Mouse (Mus musculus) frontal cortex, postnatal 14 days (tissue): Measurements from ENCODE around the gene Gigyf1.
A peak's percentile ranks its signal among the peaks of the same experiment; 100 is the strongest.

Source experiments
- DNase-seq, 2 experiments: peaks; one replicate each; pipeline ENCODE4 v3.0.0; 2022; ENCODE audit warnings: low spot score in 2 of 2

Gigyf1 gene

GRCm38 (mm10) chr5:137570691-137571586 lies 52.6 kb downstream of the Gigyf1 start:
- DNase-seq, result no peak

DNA sequence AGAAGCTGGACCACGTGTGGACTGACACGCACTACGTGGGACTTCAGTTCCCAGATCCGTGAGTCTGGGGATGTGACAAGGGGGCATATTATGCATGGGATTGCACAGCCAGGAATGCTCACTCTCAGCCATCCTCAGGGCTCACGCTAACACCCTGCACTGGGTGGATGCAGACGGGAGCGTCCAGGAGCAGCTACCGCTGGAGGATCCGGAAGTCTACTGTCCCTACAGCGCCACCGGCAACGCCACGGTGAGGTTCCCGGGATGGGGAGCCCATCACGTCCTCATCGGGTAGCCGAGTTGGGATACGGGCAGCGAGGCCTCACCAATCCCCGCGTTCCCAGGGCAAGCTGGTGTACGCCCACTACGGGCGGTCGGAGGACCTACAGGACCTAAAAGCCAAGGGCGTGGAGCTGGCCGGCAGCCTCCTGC lies 56.1 kb downstream of the Gigyf1 start:
- DNase-seq, result peak in 1 of 2 experiments; percentile 28
